Comparison of ENCODE assay signal across 21 mouse cellular contexts in genomic region chr8:104962229-104962901, GRCm38 (mm10). TPM values are rescaled to one million over a fixed set of nuclear protein-coding genes. Genes with fewer than 3 reads are reported as not detected.
DNase-seq lines count a peak whose midpoint lies in the region; ATAC-seq and TF ChIP-seq lines count a peak whose summit lies in the region.
"Had no signal": no experiment of that assay in that cellular context is flagged by ENCODE, and none has a peak within 500 bp of the region (broad histone marks: within the 10 kb centered on the region; RNA-seq: fewer than 3 reads in every experiment).

No protein-coding gene starts in this region.

- no peaks in the 10 kb centered on the region for H3K9me3 ChIP-seq in liver, embryonic 13.5 days (replicated peaks)
- no peaks in the 10 kb centered on the region for H3K9me3 ChIP-seq in forebrain, embryonic 15.5 days
- H3K9me3 ChIP-seq: forebrain, embryonic 13.5 days; limb, embryonic 10.5 days; lung, embryonic 15.5 days; neural tube, embryonic 12.5 days had no signal

- peak; percentile 99 for ATAC-seq in liver, embryonic 13.5 days (ENCODE audit: low read depth)
- ATAC-seq in forebrain, embryonic 15.5 days (replicated peaks): no peak
- ATAC-seq: forebrain, embryonic 13.5 days; hindbrain, embryonic 16.5 days had no signal

- DNase-seq in MEL-GATA-1-ER (ENCODE audit: extremely low read depth, low read depth): peak; percentile 75
- peak; percentile 83 for DNase-seq in c-Kit-positive CD71-positive TER-119-positive erythroid progenitor cells, embryonic 14.5 days (ENCODE audit: low spot score)
- peak; percentile 63 for DNase-seq in liver, embryonic 13.5 days
- no peak for DNase-seq in embryo, embryonic 10.5 days (ENCODE audit: low spot score)
- no peak for DNase-seq in adrenal gland, adult (ENCODE audit: inconsistent age in 2 of 2, low spot score in 1 of 2)
- no peak for DNase-seq in gastrocnemius, postnatal 25 days
- DNase-seq: adrenal gland, postnatal 25 days; cerebellum, adult 18-20 months; thymus, postnatal 4 days had no signal

- peaks cover 35% of the 10 kb centered on the region for H3K36me3 ChIP-seq in liver, embryonic 13.5 days
- H3K36me3 ChIP-seq in small intestine, adult 2 months (ENCODE audit: control insufficient read depth, insufficient read depth, low read length): no peaks in the 10 kb centered on the region
- no peaks in the 10 kb centered on the region for H3K36me3 ChIP-seq in forebrain, embryonic 15.5 days
- H3K36me3 ChIP-seq: limb, embryonic 10.5 days; lung, embryonic 15.5 days; neural tube, embryonic 12.5 days had no signal

- 32% methylated on average over 8 of the region's 8 CpGs for WGBS in liver, embryonic 13.5 days (ENCODE audit: insufficient replicate concordance)
- WGBS in small intestine, adult 2 months: 48% methylated on average over 8 of the region's 8 CpGs
- WGBS in forebrain, embryonic 15.5 days: 75% methylated on average over 8 of the region's 8 CpGs

- peaks cover 33% of the 10 kb centered on the region for H3K4me1 ChIP-seq in liver, embryonic 13.5 days (replicated peaks)
- peaks cover 18% of the 10 kb centered on the region for H3K4me1 ChIP-seq in small intestine, adult 2 months (ENCODE audit: control insufficient read depth, insufficient read depth, insufficient read length, low read length)
- H3K4me1 ChIP-seq in forebrain, embryonic 15.5 days: no peaks in the 10 kb centered on the region
- H3K4me1 ChIP-seq: forebrain, embryonic 13.5 days; limb, embryonic 10.5 days; lung, embryonic 15.5 days; neural tube, embryonic 12.5 days had no signal

- no peak for TF ChIP-seq CTCF in small intestine, adult 2 months (IDR thresholded peaks at IDR 0.05; ENCODE audit: extremely low read depth, insufficient read length, insufficient replicate concordance, low read depth, low read length)

- H3K9ac ChIP-seq in liver, embryonic 13.5 days: peak overlapping the region; percentile 77
- H3K9ac ChIP-seq in forebrain, embryonic 15.5 days (replicated peaks): no peak overlapping the region
- H3K9ac ChIP-seq: forebrain, embryonic 13.5 days; lung, embryonic 15.5 days; neural tube, embryonic 12.5 days had no signal

- H3K4me3 ChIP-seq in liver, embryonic 13.5 days (replicated peaks): peak overlapping the region; percentile 61
- H3K4me3 ChIP-seq in small intestine, adult 2 months (ENCODE audit: low read depth, low read length): no peak overlapping the region
- no peak overlapping the region for H3K4me3 ChIP-seq in forebrain, embryonic 15.5 days
- H3K4me3 ChIP-seq: forebrain, embryonic 13.5 days; limb, embryonic 10.5 days; lung, embryonic 15.5 days; neural tube, embryonic 12.5 days had no signal

- H3K27ac ChIP-seq in liver, embryonic 13.5 days: peak overlapping the region; percentile 88
- H3K27ac ChIP-seq in small intestine, adult 2 months (ENCODE audit: insufficient read depth, low read depth, low read length): peak overlapping the region; percentile 30; the same call in 1 of the 2 replicates
- H3K27ac ChIP-seq in forebrain, embryonic 15.5 days (replicated peaks): no peak overlapping the region
- H3K27ac ChIP-seq: forebrain, embryonic 13.5 days; limb, embryonic 10.5 days; lung, embryonic 15.5 days; neural tube, embryonic 12.5 days had no signal

- no peak for TF ChIP-seq POLR2A in small intestine, adult 2 months (IDR thresholded peaks at IDR 0.05; ENCODE audit: low read depth, low read length)

- peak overlapping the region; percentile 64 for H3K4me2 ChIP-seq in liver, embryonic 13.5 days
- H3K4me2 ChIP-seq in forebrain, embryonic 15.5 days (replicated peaks): no peak overlapping the region
- H3K4me2 ChIP-seq: forebrain, embryonic 13.5 days; lung, embryonic 15.5 days; neural tube, embryonic 12.5 days had no signal

- no peaks in the 10 kb centered on the region for H3K27me3 ChIP-seq in liver, embryonic 13.5 days
- no peaks in the 10 kb centered on the region for H3K27me3 ChIP-seq in small intestine, adult 2 months (ENCODE audit: control insufficient read depth, insufficient read depth, low read length)
- no peaks in the 10 kb centered on the region for H3K27me3 ChIP-seq in forebrain, embryonic 15.5 days
- H3K27me3 ChIP-seq: forebrain, embryonic 13.5 days; lung, embryonic 15.5 days; neural tube, embryonic 12.5 days had no signal

RNA-seq across cellular contexts. Expression of gene Ces2g, which starts 0.8 kb away (rescaled TPM):
- polyA plus RNA-seq in liver, embryonic 13.5 days (2015; fragmentation: Nextera tagmentation; extraction: Ambion mirVana): 10.2 and 11.7 TPM in 2 replicates
- 4.5 and 33.3 TPM in 2 replicates for polyA plus RNA-seq in small intestine, adult 2 months (2012; rRNA removed)
- not detected in 2 replicates for polyA plus RNA-seq in forebrain, embryonic 15.5 days (2015; fragmentation: Nextera tagmentation; extraction: Ambion mirVana)
- total RNA-seq in gastrocnemius, postnatal 25 days (2021): 1 to 10 TPM in 1 of 2 experiments, under 1 TPM in 1; 0.38 to 1.3 TPM
- polyA plus RNA-seq: forebrain, embryonic 13.5 days; limb, embryonic 10.5 days; neural tube, embryonic 12.5 days had no signal

RNA-seq across cellular contexts. Expression of gene Ces2f, which starts 15.2 kb away (rescaled TPM):
- not detected in 2 replicates for polyA plus RNA-seq in liver, embryonic 13.5 days (2015; fragmentation: Nextera tagmentation; extraction: Ambion mirVana)
- polyA plus RNA-seq in small intestine, adult 2 months (2012; rRNA removed): 0.13 TPM in 2 replicates
- polyA plus RNA-seq in forebrain, embryonic 15.5 days (2015; fragmentation: Nextera tagmentation; extraction: Ambion mirVana): not detected in 2 replicates
- not detected for total RNA-seq in gastrocnemius, postnatal 25 days (2021)
- total RNA-seq: adrenal gland, postnatal 25 days; heart, adult 8-10 months; heart, postnatal 10 days; left cerebral cortex, adult 18-20 months had no signal
- polyA plus RNA-seq: cortical plate, adult 2 months; forebrain, embryonic 13.5 days; hindbrain, embryonic 16.5 days; lung, embryonic 15.5 days; neural tube, embryonic 12.5 days had no signal

RNA-seq across cellular contexts. Expression of gene Ces2e, which starts 36.3 kb away (rescaled TPM):
- polyA plus RNA-seq in liver, embryonic 13.5 days (2015; fragmentation: Nextera tagmentation; extraction: Ambion mirVana): 0.64 and 0.73 TPM in 2 replicates
- polyA plus RNA-seq in small intestine, adult 2 months (2012; rRNA removed): 386 and 713 TPM in 2 replicates
- polyA plus RNA-seq in forebrain, embryonic 15.5 days (2015; fragmentation: Nextera tagmentation; extraction: Ambion mirVana): not detected in 2 replicates
- under 1 TPM in 1 of 2 experiments, not detected in 1; 0.11 TPM for total RNA-seq in gastrocnemius, postnatal 25 days (2021)
- total RNA-seq: left cerebral cortex, adult 18-20 months had no signal
- polyA plus RNA-seq: forebrain, embryonic 13.5 days; hindbrain, embryonic 16.5 days; limb, embryonic 10.5 days; neural tube, embryonic 12.5 days had no signal

RNA-seq across cellular contexts. Expression of gene Ces2h, which starts 38.3 kb away (rescaled TPM):
- polyA plus RNA-seq in liver, embryonic 13.5 days (2015; fragmentation: Nextera tagmentation; extraction: Ambion mirVana): 0.05 TPM in 1 of 2 replicates, not detected in the other
- 0.24 and 0.43 TPM in 2 replicates for polyA plus RNA-seq in small intestine, adult 2 months (2012; rRNA removed)
- polyA plus RNA-seq in forebrain, embryonic 15.5 days (2015; fragmentation: Nextera tagmentation; extraction: Ambion mirVana): not detected in 2 replicates
- not detected for total RNA-seq in gastrocnemius, postnatal 25 days (2021)
- total RNA-seq: adrenal gland, postnatal 25 days; heart, adult 8-10 months; heart, postnatal 10 days; left cerebral cortex, adult 18-20 months had no signal
- polyA plus RNA-seq: cortical plate, adult 2 months; embryonic facial prominence, embryonic 14.5 days; forebrain, embryonic 13.5 days; hindbrain, embryonic 16.5 days; limb, embryonic 10.5 days; lung, embryonic 15.5 days; neural tube, embryonic 12.5 days had no signal

Comparison
In these comparisons a context has a peak if more than half of its experiments do, and no peak if none do; other contexts are left out.
1. DNase-seq: peak in MEL-GATA-1-ER (single experiment), c-Kit-positive CD71-positive TER-119-positive erythroid progenitor cells, embryonic 14.5 days (single experiment) and liver, embryonic 13.5 days (single experiment); none in embryo, embryonic 10.5 days (single experiment), adrenal gland, adult (0 of 2) and gastrocnemius, postnatal 25 days (single experiment).
2. RNA of gene Ces2e, which starts 36.3 kb away (polyA plus RNA-seq): 386 to 713 TPM in small intestine, adult 2 months; 0.64 to 0.73 TPM in liver, embryonic 13.5 days and not detected in forebrain, embryonic 15.5 days; every median in the first group is over 100 times any median in the second.